Mouse (Mus musculus) layer of hippocampus, adult 9-11 months (tissue): ENCODE measurements around the gene Meis1.

Source experiments
- DNase-seq: peaks from one replicate; pipeline ENCODE4 v3.0.0; 2022

Gene Meis1

GRCm38 (mm10) chr11:18989669-18990243 lies 29.0 kb downstream of the Meis1 start:
- no peak for DNase-seq

- no peak for DNase-seq
These were observed 30.0 kb downstream of the Meis1 start for GRCm38 (mm10) chr11:18988637-18989263.

- no peak for DNase-seq
These were observed 35.0 kb downstream of the Meis1 start for GRCm38 (mm10) chr11:18983813-18984212.

GRCm38 (mm10) chr11:18983294-18983693 lies 35.5 kb downstream of the Meis1 start:
- DNase-seq, result no peak

- DNase-seq, result no peak
These were observed 36.5 kb downstream of the Meis1 start for GRCm38 (mm10) chr11:18982331-18982730.

GRCm38 (mm10) chr11:18981367-18981766 lies 37.4 kb downstream of the Meis1 start:
- DNase-seq, result no peak

- DNase-seq, result no peak
These were observed 38.2 kb downstream of the Meis1 start for GRCm38 (mm10) chr11:18980615-18981014.

GRCm38 (mm10) chr11:18975087-18975486 lies 43.7 kb downstream of the Meis1 start:
- no peak for DNase-seq

- DNase-seq, result no peak
These were observed 45.0 kb downstream of the Meis1 start for GRCm38 (mm10) chr11:18973808-18974207.

- no peak for DNase-seq
These were observed 45.8 kb downstream of the Meis1 start for GRCm38 (mm10) chr11:18972968-18973367.

- DNase-seq, result no peak
These were observed 47.2 kb downstream of the Meis1 start for GRCm38 (mm10) chr11:18971551-18971950.

- no peak for DNase-seq
These were observed 48.9 kb downstream of the Meis1 start for GRCm38 (mm10) chr11:18969920-18970336.

GRCm38 (mm10) chr11:18964418-18964817 lies 54.4 kb downstream of the Meis1 start:
- DNase-seq, result no peak

- DNase-seq, result no peak
These were observed 55.3 kb downstream of the Meis1 start for GRCm38 (mm10) chr11:18963202-18964136.

GRCm38 (mm10) chr11:18959465-18959864 lies 59.3 kb downstream of the Meis1 start:
- DNase-seq, result no peak

GRCm38 (mm10) chr11:18957805-18958770 lies 60.7 kb downstream of the Meis1 start:
- DNase-seq, result no peak

- no peak for DNase-seq
These were observed 61.5 kb downstream of the Meis1 start for GRCm38 (mm10) chr11:18957097-18957804.

- no peak for DNase-seq
These were observed 62.8 kb downstream of the Meis1 start for GRCm38 (mm10) chr11:18955969-18956368.

- no peak for DNase-seq
These were observed 63.9 kb downstream of the Meis1 start for GRCm38 (mm10) chr11:18954852-18955251.

- DNase-seq, result no peak
These were observed 64.9 kb downstream of the Meis1 start for GRCm38 (mm10) chr11:18953892-18954291.

- no peak for DNase-seq
These were observed 70.0 kb downstream of the Meis1 start for GRCm38 (mm10) chr11:18948600-18949295.
